Mouse (Mus musculus) liver, embryonic 14.5 days (tissue): ENCODE data around the gene Ciita. TPM values are rescaled to one million over a fixed set of nuclear protein-coding genes. Genes with fewer than 3 reads are reported as not detected.

ENCODE experiments used
- ATAC-seq: fragments of 200-750 bp; cut with Nextera tagmentation; 2 replicates; pipeline ENCODE4 v1.8.0; 2017; ENCODE audit warnings: moderate number of reproducible peaks, mild to moderate bottlenecking, moderate library complexity; ENCODE audit not compliant: insufficient read depth
- DNase-seq, 3 experiments: peaks; one replicate each; pipeline ENCODE4 v3.0.0-alpha.2; 2012 to 2013; ENCODE audit warnings: low read depth in 3 of 3, low spot score in 3 of 3
- H3K27ac ChIP-seq: fragments of 300-500 bp; sonication (generic); 2 replicates; pipeline ENCODE4 v1.5.1; 2014; ENCODE audit warnings: moderate library complexity, mild to moderate bottlenecking, control low read depth, inconsistent platforms
- H3K27me3 ChIP-seq: fragments of 300-500 bp; sonication (generic); 2 replicates; pipeline ENCODE4 v1.6.1; 2014; ENCODE audit warnings: mild to moderate bottlenecking, low read length, moderate library complexity; ENCODE audit not compliant: control insufficient read depth, insufficient read depth
- H3K36me3 ChIP-seq: fragments of 300-500 bp; sonication (generic); replicated peaks from 2 replicates; pipeline ENCODE4 v1.6.1; 2014; ENCODE audit warnings: low read depth; ENCODE audit not compliant: control insufficient read depth, insufficient read depth
- H3K4me1 ChIP-seq, 2 experiments: fragments of 200-500 bp in 1 of 2; fragments of 300-500 bp in 1 of 2; sonication (generic) in 1 of 2; replicated peaks; 2 replicates each; pipeline ENCODE4 v1.6.1; 2012 to 2014; ENCODE audit warnings: antibody characterized with exemption in 1 of 2, inconsistent platforms in 1 of 2, low read length in 1 of 2; ENCODE audit not compliant: control insufficient read depth in 2 of 2, insufficient read depth in 2 of 2
- H3K4me2 ChIP-seq: fragments of 300-500 bp; sonication (generic); 2 replicates; pipeline ENCODE4 v1.6.1; 2014; ENCODE audit warnings: low read depth, mild to moderate bottlenecking, control low read depth, moderate library complexity
- H3K4me3 ChIP-seq, 2 experiments: fragments of 200-500 bp in 1 of 2; fragments of 300-500 bp in 1 of 2; sonication (generic) in 1 of 2; 2 replicates each; pipeline ENCODE4 v1.5.1; 2012 to 2014; ENCODE audit warnings: low read depth in 2 of 2, low read length in 2 of 2, mild to moderate bottlenecking in 2 of 2, control low read depth in 1 of 2, inconsistent platforms in 1 of 2, moderate library complexity in 1 of 2; ENCODE audit not compliant: insufficient read depth in 1 of 2
- H3K9ac ChIP-seq: fragments of 300-500 bp; sonication (generic); replicated peaks from 2 replicates; pipeline ENCODE4 v1.6.1; 2014; ENCODE audit warnings: mild to moderate bottlenecking, control low read depth, moderate library complexity
- H3K9me3 ChIP-seq: fragments of 300-500 bp; sonication (generic); 2 replicates; pipeline ENCODE4 v1.6.1; 2016; ENCODE audit warnings: low read length, mixed read lengths; ENCODE audit not compliant: control insufficient read depth
- CTCF ChIP-seq: IDR thresholded peaks from 2 replicates; pipeline ENCODE4 v1.5.1; 2016; ENCODE audit warnings: antibody characterized with exemption, low read depth, control low read depth
- EP300 ChIP-seq: IDR thresholded peaks from 2 replicates; pipeline ENCODE4 v1.6.1; 2016; ENCODE audit warnings: antibody characterized with exemption, low read depth
- WGBS: fragments of 180-500 bp; shearing (Covaris S2); extraction: QIAGEN DNeasy Blood & Tissue Kit; methylation state at CpG from one replicate; pipeline ENCODE4 v1.1.7; 2014; ENCODE audit not compliant: insufficient replicate concordance; 5-methylcytosine and 5-hydroxymethylcytosine counted together
- polyA plus RNA-seq, 2 experiments: library from polyadenylated mRNA; depleted of rRNA in 1 of 2; stranded (reverse) in 1 of 2; unstranded in 1 of 2; fragments of >200 nt; fragmentation: Nextera tagmentation in 1 of 2; extraction: Ambion mirVana in 1 of 2; gene quantifications; 2 replicates each; pipeline versions ENCODE4 v1.2.1 to v1.2.3; 2012 to 2014

The Ciita gene
- polyA plus RNA-seq, 2 experiments, result 0.06 TPM

GRCm38 (mm10) chr16:10467391-10468107 is 12.3 kb upstream of the Ciita start:
- Histone ChIP-seq H3K9me3 (no peaks in the 10 kb centered on the region), H3K4me3 (no peak overlapping the region), H3K4me2 (no peak overlapping the region), H3K36me3 (no peaks in the 10 kb centered on the region), H3K27me3 (no peaks in the 10 kb centered on the region), H3K9ac (no peak overlapping the region), H3K27ac (no peak overlapping the region), H3K4me1 (no peaks in the 10 kb centered on the region)
- DNase-seq (no peak), ATAC-seq (no peak)
- no peak for TF ChIP-seq CTCF
- TF ChIP-seq EP300, result no peak
- WGBS, result 38% methylated on average over 11 of the region's 11 CpGs

- TF ChIP-seq EP300 (no peak), CTCF (no peak)
- H3K4me1 ChIP-seq, result no peaks in the 10 kb centered on the region
- H3K36me3 ChIP-seq, result no peaks in the 10 kb centered on the region
- WGBS, result 91% methylated on average over 1 of the region's 1 CpGs
- no peak overlapping the region for H3K27ac ChIP-seq
- no peak overlapping the region for H3K4me2 ChIP-seq
- no peak overlapping the region for H3K4me3 ChIP-seq
- no peaks in the 10 kb centered on the region for H3K9me3 ChIP-seq
- DNase-seq (no peak), ATAC-seq (no peak)
- H3K27me3 ChIP-seq, result no peaks in the 10 kb centered on the region
- no peak overlapping the region for H3K9ac ChIP-seq
Measured at GRCm38 (mm10) chr16:10468201-10468600, 11.7 kb upstream of the Ciita start.

- Histone ChIP-seq H3K4me1 (no peaks in the 10 kb centered on the region), H3K4me3 (no peak overlapping the region), H3K27me3 (no peaks in the 10 kb centered on the region), H3K4me2 (no peak overlapping the region), H3K36me3 (no peaks in the 10 kb centered on the region), H3K9me3 (no peaks in the 10 kb centered on the region), H3K9ac (no peak overlapping the region), H3K27ac (no peak overlapping the region)
- no peak for TF ChIP-seq CTCF
- DNase-seq (no peak), ATAC-seq (no peak)
- 65% methylated on average over 3 of the region's 3 CpGs for WGBS
Measured at GRCm38 (mm10) chr16:10471950-10472349, 7.9 kb upstream of the Ciita start.

- H3K9ac ChIP-seq, result no peak overlapping the region
- H3K27me3 ChIP-seq, result no peaks in the 10 kb centered on the region
- no peaks in the 10 kb centered on the region for H3K36me3 ChIP-seq
- 55% methylated on average over 3 of the region's 3 CpGs for WGBS
- no peak for ATAC-seq
- TF ChIP-seq EP300, result no peak
- TF ChIP-seq CTCF, result no peak
- no peak overlapping the region for H3K27ac ChIP-seq
- H3K4me2 ChIP-seq, result no peak overlapping the region
- no peaks in the 10 kb centered on the region for H3K4me1 ChIP-seq
- no peaks in the 10 kb centered on the region for H3K9me3 ChIP-seq
- H3K4me3 ChIP-seq, result no peak overlapping the region
- DNase-seq, result no peak
Measured at GRCm38 (mm10) chr16:10474956-10475355, 4.9 kb upstream of the Ciita start.

- TF ChIP-seq CTCF (no peak), EP300 (no peak)
- no peaks in the 10 kb centered on the region for H3K36me3 ChIP-seq
- H3K9me3 ChIP-seq, result no peaks in the 10 kb centered on the region
- no peaks in the 10 kb centered on the region for H3K4me1 ChIP-seq
- DNase-seq (no peak), ATAC-seq (no peak)
- no peak overlapping the region for H3K9ac ChIP-seq
- H3K27ac ChIP-seq, result no peak overlapping the region
- no peaks in the 10 kb centered on the region for H3K27me3 ChIP-seq
- 41% methylated on average over 2 of the region's 2 CpGs for WGBS
- H3K4me2 ChIP-seq, result no peak overlapping the region
- H3K4me3 ChIP-seq, result no peak overlapping the region
Measured at GRCm38 (mm10) chr16:10475919-10476318, 3.9 kb upstream of the Ciita start.
